Mouse (Mus musculus): ENCODE data around the gene Pnkp.

- TF ChIP-seq EP300 (IDR thresholded peaks at IDR 0.05; ENCODE audit: low read length) (no peak), USF2 (conservative IDR thresholded peaks at IDR 0.05; ENCODE audit: low read depth, low read length) (no peak)
Measured at GRCm38 (mm10) chr7:44867010-44867702, 10.2 kb downstream of the Pnkp start.
